Mouse (Mus musculus) retina, embryonic 14.5 days (tissue): ENCODE results near the gene Spats2.
A peak's percentile ranks its signal among the peaks of the same experiment; 100 is the strongest.

Experiments used
- DNase-seq: peaks from one replicate; pipeline ENCODE4 v3.0.0-alpha.2; 2015; ENCODE audit warnings: low spot score

Spats2 gene

DNA sequence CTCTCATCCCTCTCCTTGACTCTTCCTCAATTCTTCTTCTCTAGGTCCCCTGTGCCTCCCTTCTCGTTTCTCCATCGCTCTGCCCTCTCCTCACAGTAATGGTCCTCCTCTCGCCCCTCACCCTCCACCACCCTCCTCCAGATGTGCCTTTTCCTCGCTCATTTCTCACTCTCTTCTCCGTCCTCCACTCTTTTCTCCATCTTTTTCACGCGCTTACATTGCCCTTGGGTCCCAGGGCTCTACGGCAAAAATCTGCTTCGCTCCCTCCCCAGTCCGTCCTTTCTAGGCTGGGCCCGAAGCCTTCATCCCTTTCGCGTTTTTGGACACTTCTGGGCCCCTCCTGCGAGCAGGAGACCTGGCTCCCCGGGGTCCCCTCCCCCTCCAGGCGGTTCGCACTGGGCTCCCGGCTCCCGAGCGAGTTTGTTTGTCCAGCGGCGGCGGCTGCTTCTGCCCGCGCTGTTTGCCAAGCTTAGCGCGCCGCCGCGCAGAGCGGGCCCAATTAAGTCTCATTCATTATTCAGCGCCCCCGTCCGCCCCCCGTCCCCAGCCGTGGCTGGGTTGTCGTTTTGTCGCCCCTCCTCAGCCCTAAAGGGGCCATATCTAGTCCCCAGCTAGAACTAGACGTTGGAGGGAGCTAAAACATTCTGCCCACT lies 27.8 kb upstream of the Spats2 start:
- DNase-seq = peak; percentile 61

DNA sequence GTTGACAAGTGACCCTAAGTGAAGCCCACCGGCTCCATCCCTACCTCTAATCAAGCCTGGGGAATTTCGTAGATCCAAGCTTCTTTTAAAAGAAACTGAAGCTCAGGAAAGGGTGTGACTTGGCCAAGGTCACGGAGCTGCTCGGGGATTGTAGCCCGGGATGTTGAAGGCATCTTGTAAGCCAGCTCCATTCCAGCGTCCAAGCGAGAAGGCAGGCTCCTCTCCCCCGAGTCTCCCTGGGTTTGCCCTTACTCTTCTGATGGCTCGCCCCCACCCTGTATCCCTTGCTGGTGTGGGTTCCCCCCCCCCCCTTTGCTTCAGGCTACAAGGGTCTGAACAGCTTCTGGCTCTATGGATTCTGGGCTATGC lies 27.2 kb upstream of the Spats2 start:
- DNase-seq = peak; percentile 29

DNA sequence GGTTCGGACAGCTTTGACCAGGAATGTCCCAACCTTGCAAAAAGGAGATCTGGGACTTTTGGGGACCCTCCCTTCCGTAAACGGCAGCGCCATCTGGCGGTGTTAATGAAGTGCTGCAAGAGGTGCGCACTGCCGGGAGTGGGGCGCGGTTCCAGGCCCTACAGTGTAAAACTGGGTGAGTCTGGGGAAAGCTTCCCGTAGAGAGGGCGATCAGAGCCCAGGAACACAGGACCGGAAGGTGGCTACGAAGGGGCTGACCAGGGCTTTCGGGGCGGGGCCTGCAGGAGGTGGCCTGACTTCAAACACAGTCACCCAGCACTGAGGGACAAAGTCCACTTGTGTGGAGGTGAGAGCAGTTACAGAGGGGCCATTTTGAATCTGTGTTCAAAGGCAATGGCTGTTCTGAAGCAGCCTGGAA lies 26.6 kb upstream of the Spats2 start:
- DNase-seq = peak; percentile 78

DNA sequence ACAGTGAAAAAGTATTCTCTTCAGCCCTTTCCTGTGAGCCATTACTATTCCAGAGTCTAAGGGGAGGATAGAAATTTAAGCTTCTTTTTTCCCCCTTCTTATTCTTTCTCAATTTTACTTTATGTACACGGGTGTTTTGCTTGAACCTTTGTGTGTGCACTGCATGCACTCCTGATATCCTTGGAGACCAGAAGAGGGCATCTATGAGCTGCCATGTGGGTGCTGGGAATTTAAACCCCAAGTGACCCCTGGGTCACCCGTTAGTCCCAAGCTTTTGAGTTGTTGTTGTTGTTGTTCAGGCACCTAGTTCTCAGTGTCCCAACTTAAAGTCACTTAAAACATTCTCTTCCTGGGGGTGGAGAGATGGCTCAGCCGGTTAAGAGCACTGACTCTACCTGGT lies 25.7 kb upstream of the Spats2 start:
- no peak for DNase-seq

DNA sequence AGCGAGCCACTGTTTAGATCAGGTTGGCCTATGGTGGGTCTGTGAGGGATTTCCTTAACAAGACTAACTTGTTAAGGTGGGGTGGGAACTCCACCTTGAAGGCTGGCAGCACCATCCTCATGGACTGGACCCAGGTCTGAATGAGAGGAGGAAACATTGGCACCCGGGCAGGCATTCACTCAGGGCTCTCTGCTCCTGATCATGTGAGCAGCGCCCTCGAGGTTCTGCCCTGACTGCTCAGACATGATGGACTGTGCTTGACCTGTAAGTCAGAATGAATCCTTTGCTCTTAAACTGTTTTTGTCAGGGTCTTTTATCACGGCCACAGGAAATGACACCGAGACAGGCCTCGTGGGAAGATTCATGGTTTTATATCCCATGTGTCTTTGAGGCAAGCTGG lies 20.5 kb upstream of the Spats2 start:
- DNase-seq = no peak

DNA sequence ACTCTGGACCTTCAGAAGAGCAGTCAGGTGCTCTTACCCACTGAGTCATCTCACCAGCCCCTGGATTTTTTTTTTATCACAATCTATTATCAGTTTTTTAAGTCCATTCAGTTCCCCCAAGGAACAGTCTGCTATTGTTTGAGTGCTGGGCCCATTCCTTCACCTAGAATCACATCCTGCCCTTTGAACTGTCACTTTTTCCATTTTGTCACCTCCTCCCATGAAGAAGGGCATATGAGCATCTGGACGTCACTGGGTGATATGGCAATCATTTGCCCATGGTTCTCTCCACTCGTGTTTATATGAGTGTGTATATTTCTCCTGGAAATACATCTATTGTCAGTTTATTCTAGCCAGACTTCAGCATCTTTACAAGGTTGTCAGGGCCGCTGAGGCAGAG lies 17.9 kb upstream of the Spats2 start:
- DNase-seq = no peak

DNA sequence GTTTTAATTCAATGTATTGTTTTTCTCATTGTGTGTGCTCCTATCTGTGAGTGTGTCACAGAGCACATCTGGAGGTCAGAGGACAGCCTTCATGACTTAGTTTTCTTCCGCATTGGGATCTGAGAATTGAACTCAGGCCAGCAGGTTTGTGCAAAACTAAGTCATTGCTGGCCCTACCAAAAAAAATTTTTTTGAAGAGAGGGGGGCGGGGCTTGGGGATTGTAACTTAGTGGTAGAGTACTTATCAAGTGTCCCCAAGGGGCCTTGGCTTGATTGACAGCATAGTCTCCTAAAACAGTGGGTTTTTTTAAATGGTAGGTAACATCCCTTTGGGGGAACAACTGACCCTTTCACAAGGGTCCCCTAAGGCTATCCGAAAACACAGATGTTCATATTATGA lies 14.6 kb upstream of the Spats2 start:
- no peak for DNase-seq

DNA sequence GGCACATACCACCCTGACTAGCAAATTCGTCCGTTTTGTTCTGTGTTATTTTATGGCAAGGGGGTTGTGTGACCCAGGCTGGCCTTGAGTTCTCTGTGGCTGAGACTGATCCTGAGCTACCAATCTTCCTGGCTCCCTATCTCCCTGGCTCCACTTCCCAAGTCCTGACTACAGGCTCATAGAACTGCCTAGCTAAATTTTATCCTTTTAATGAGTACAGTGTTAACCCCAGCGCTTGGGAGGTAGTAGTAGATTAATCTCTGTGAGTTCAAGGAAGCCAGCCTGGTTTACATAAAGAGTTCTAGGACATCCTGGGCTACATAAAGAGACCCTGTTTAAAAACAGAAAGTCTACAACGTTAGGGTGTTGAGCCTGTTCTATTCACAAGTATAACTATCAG lies 13.9 kb upstream of the Spats2 start:
- no peak for DNase-seq

DNA sequence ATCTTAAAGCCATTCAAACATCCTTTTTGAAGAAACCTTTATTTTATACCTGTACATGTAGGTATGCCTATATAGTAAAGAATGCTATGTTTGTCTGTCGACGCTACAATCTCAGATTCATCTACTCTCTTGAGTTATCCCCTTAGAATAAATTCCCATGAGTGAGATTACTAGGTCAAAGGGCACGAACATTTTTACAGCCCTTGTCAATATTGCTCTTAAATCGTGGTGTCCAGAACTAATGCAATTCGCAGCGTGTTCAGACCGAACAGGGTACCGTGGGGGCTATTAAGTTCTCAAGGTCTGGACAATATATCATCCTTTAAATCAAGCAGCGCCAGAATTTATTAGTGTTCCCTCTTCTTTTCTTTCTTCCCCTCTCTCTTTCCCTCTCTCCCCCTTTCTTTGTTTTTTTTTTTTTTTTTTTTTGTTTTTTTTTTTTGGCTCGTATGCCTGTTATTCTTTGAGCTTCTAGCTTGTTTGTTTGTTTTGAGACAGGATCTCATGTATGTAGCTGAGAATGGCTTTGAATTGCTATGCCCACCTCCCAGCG lies 12.8 kb upstream of the Spats2 start:
- DNase-seq = no peak

DNA sequence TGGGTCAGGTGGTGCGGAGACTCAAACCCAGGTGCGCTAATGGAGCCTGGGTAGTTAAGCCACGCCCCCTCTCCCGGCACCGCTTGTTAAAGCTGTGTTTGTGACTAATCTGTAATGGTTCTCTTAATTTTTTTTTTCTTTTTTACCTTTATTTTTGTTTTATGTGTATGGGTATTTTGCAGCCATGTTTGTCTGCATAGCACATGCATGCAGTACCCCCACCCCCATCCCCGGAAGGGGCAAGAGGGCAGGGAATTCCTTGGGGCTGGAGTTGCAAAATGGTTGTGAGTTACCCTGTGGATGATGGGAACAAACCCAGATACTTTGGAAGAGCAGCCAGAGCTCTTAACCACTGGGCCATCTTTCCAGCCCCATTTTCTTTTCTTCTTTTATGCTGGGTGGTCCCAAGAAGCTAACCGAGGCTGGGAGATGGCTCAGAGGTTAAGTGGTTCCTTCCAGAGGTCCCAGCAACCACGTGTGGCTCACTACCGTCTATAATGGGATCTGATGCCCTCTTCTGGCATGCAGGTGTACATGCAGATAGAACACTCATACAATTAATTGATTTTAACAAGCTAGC lies 12.2 kb upstream of the Spats2 start:
- DNase-seq = no peak

DNA sequence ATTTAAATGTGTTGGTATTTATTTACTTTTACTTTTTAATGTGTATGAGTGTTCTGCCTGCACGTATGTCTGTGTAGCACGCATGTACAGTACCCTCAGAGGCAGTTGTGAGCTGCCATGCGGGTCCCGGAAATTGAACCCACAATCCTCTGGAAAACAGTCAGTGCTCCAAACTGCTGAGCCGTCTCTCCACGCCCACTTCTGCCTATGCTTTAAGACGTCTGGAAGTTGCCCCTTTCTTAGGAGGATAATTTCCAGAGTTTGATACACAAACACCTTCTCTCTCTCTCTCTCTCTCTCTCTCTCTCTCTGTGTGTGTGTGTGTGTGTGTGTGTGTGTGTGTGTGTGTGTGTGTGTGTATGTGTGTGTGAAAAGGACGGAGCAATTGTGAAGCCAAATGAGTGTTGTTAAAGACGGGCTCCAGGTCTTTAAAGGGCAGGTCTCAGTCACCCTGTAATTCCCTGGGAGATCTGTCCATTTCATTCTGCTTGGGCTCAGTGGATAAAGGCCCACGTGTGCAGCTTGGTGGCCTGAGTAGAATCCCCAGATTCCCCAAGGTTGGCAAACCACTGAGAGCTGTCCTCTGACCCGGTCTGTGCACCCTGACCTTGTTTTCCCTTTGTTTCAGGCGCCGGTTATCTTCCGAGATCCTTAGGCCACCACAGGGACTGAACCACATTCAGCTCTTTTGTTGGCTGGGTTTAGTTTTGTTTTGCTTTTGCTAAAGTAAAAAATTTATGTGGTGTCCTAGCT lies 11.2 kb upstream of the Spats2 start:
- no peak for DNase-seq

DNA sequence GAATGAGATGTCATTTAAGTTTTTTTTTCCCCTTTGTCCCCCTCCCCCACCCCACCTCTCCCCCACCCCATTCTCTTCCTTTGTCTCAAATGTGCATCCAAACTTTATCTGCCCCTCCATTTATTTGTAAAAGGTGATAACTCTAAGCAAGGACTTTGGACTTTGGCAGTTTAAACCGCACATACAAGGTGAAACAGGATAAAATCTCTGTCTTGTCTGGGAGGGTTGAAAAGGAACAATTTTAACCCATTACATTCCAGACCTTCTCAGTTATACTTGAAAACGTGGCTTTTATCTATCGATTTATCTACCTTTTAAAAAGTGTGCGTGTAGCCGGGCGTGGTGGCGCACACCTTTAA lies 10.7 kb upstream of the Spats2 start:
- no peak for DNase-seq

DNA sequence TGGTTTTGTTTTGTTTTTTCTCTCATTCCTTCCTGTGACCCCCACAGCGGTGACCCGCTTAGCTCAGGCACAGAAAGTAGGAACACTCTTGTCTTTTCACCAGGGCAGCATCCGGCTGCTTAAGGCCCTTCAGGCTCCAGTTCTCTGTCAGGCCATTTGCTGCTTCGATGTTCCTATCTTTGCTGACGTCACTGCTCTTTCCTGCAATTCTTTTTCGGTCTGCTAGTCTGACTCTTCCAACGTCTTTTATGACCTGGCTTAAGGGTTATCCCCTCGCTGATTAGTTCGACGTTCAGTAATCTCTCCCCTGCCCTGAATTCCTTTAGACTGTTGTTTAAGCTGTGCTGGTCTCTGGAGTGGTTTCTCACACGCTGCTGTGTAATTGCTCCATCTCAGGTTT lies 9.2 kb upstream of the Spats2 start:
- DNase-seq = no peak

DNA sequence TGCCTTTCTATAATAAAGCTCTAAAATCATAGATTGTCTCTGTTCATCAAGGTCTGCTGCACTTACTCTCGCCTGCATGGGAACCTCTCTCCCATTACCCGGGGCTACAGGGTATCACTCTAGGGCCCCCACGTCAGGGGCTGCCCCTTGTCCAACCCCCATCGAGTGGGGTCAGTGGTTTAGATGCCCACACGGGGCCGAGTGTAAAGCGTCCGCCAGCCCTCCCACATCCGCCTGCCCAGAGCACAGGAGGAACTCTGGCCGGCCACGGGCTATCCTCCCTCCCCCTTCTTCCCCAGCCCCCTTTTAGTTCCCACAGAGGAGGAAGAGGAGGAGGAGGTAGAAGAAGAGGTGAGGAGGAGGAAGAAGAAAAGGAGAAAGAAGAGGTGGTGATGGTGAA lies 4.9 kb upstream of the Spats2 start:
- no peak for DNase-seq

DNA sequence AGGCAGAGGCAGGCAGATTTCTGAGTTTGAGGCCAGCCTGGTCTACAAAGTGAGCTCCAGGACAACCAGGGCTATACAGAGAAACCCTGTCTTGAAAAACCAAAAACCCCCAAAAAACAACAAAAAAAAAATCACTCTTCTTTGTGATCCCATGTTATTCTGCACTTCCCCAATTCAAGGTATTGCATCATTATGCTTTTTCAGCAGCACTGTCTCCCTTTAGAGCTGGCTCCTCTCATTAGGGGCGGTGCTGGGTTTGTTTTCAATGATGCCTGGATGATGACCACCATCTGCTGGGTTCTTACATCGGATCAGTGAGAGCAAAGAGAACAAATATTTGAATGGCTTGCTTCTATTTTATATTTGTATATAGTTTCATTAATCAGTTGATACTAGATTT lies 3.1 kb upstream of the Spats2 start:
- no peak for DNase-seq

DNA sequence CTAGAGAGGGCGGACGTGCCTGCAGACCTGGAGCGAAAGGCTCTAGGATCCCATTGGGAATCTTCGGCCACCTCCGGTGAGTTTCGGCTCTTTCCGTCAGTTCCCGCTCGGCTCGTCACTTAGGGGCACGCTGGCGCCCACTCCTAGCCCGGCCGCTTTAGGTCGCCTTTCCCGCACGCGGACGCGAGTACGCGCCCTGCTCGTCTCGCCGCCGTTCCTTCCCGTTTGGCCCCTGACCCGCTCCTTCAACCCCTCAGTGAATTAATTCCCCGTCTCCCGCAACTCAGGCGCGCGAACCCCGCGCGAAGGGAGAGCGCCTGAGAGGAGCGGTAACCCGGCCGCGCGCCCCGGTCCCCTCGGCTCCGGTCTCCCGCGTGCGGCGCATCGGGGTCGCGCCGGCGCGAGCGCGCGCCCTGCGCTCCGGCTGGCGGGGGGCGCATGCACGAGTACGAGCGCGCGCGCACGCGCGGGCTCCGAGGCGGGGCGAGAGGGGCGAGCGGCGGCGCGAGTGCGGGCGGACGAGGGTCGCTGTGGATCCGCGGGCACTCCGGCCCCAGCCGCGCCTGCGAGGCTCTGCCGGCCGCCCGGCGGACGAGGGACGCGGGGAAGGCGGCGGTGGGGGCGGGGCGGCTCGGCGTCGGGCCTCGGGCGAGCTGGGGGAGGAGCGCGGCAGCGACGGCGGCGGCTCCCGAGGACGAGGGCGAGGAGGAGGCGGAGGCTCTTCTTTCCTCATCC lies 532 bp downstream of the Spats2 start:
- peak; percentile 96 for DNase-seq

DNA sequence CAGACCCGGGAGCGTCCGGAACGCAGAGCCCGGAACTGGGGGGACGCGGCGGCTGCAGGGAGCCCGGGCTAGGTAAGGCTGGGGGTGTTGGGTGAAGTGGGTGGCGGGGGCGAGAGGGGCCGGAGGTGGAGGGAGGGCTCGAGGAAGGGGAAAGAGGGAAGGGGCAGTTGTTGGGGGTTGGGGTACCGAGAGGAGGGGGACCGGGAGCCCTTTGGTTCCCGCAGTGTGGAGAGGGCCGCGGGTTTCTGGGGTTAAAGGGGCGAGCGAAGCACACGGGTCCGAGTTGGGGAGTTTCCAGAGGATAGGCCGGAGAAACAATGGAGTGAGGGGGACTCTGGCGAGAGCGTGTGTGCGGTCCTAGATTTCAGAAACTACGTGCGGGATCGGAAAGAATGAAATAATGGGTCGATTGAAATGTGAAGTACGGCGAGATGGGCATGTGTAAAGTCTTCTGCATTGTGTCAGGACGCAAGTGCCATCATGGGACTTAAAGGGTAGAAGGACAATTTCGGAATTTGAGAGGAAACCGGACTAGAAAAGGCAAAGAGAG lies 1.2 kb downstream of the Spats2 start:
- peak; percentile 52 for DNase-seq

DNA sequence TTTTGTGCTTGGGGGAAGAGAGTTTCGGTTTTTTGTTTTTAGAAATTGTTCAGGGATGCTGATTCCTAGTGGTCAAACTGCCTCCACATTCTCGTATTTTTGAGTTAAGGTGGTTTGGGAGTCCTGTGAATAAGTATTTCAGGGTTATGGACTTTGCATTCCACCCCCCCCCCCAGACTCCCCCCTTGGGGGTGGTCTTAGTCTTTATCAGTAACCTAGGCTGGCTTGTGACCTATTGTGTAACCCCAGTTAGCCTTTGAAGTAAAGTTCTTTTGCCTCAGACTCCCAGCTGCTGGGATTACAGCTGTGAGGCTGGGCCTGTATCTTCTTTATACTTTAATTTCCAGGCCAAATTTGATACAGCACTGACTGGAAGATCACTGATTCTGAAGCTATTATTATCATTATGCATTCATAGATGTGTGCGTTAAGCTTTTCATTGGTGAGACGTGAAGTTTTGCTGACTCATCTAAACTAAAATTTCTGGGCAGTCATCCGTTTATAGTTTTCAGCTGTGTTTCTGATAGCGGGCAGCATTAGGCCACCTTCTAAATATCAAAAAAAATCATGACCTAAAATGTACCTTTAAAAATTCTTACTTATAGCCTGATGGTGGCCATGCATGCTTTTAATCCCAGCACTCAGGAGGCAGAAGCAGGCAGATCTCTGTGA lies 2.3 kb downstream of the Spats2 start:
- no peak for DNase-seq

DNA sequence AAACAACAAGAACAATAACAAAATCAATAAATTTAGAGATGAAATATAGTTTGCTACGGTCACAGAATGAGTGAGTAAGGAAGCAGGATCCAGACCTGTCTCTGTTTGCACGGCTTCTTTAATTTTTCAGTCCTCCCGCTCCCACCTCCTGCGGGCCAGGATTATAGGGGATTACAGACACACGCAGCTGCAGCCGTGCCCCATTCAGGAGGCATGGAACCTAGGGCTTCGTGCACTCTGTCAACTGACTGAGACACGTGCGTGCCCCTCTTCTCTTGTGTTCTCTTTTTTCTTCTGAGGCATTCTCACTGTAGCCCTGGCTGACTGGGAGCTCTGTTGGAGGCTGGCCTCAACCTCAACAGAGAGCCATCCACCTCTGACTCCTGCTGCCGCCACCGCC lies 3.7 kb downstream of the Spats2 start:
- DNase-seq = no peak

DNA sequence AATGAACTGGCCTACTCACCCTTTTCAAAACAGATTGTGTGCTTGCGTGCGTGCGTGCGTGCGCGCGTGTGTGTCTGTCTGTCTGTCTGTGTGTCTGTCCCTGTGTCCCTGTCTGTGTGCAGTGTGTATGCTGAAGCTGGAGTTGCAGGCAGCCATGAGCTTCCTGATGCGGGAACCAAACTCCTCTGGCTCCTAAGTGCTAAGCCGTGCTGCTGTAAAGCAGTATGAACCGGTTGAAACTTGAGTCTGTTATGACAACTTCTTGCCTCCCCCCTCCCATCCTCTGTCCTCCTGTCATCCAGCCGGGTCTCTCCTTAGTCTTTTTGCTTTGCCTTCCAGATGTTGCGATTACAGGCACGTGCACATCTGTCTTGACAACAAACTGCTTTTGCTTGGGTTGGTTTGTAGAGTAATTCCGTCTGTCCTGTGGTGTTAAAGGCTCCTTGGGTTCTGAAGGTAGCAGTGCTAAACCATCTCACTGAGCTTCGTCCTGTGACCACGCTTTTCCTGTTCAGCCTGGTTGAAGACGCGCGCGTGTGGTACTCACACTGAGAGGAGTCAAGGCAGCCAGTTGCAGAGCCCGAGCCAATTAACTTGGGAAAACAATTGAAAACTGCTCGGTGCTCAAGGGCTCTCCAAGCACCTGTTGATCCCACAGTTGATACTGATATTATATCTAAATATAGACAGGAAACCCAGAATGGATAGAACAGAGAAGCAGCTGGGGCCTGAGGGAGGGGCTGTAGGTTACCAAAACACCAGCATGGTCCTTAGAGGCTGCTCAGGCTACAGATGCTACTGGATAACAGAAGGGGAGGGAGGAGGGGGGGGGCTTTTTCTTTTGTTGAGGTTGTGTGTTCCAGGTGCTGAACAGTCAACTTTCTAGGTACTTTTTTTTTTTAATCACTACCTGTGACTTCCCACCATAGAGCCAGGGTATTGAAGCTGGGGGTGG lies 4.5 kb downstream of the Spats2 start:
- no peak for DNase-seq

DNA sequence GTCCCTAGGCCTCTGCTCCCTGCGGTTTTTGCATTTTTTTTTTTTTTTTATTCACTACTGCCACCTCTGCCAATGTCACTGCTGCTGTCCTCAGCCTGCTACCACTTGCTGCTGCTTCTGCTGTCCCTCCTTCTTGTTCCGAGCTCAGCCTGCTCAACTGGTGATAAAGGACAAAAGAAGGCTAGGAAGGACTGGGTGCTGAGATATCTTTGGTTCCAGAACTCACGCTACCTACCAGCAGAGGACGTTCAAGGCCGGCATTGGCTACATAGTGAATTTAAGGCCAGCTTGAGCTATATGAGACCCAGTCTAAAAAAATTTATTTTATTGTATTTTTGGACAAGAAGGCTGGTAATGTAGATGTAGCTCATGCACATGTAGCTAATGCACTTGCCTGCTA lies 12.7 kb downstream of the Spats2 start:
- no peak for DNase-seq
